Mouse (Mus musculus): ENCODE results near the gene Arhgap32. TPM values are rescaled to one million over a fixed set of nuclear protein-coding genes. Genes with fewer than 3 reads are reported as not detected.
"Not testable (repeated sequence)": the region's sequence is repeated elsewhere in the genome, so short reads cannot be mapped to it uniquely, and the experiment has no call there.

Gene Arhgap32
- total RNA-seq (2014; fragmentation: Nextera tagmentation): 0.24 and 0.59 TPM in 2 replicates
- 0.38 and 10.4 TPM in 2 replicates for total RNA-seq (2017)

GRCm38 (mm10) chr9:32115786-32116185 is at the start of gene Arhgap32:
Gene Arhgap32, plus strand, starts transcription at chr9:32116136.
- ATAC-seq (replicated peaks; ENCODE audit: low FRiP score, low TSS enrichment, poor library complexity, severe bottlenecking): no peak

- ATAC-seq (replicated peaks; ENCODE audit: low FRiP score, low TSS enrichment, poor library complexity, severe bottlenecking): no peak
Observed at GRCm38 (mm10) chr9:32072778-32073177, 43.2 kb upstream of the Arhgap32 start.

DNA sequence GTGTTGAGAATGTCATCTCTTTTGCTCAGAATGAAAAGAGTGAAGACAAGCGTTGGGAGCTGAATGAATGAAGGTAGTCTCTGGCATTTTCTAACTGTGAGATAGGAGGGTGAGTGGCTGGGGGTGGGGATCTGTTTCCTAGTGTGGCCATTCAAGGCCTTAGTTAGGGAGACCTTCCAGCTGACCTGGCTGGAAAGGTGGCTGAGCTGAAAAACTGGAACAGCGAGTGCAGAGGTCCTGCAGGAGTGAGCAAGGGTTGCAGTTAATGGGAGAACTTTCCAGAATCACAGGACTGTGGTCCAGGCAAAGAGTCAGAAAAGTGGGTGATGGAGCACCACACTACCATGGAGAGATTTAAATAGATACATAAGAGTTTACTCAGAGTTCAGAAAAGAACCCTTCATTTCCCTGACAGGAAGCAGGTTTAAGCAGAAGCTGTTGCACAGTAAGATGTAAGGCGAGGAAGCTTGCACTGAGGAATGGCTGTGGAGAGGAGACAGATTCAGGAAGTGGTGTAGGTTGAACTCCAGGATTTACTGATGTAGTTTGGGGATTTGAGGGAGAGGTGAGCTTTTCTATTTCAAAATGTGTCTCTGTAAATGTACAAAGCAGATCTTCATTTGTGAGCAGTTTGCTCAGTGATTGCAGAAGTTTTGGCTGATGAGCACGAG is 27.7 kb upstream of the Arhgap32 start:
- no peak for ATAC-seq (replicated peaks; ENCODE audit: low FRiP score, low TSS enrichment, poor library complexity, severe bottlenecking)

DNA sequence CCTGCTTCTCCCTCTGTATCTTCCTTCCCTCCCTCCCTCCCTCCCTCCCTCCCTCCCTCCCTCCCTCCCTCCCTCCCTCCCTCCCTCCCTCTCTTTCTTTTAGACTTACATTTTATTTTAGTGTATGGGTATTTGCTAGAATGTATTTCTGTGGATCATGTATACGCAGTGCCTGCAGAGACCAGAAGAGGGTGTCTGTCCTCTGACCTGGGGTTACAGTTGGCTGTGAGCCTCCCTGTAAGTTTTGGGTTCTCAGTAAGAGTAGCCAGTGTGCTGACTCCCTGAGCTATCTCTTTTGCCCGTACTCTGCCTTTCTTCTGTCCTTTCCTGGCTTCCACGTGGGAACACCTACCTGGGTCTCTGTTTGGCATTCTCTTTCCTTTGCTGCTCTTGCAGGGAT is 27.1 kb upstream of the Arhgap32 start:
- peak; percentile 75 for ATAC-seq (replicated peaks; ENCODE audit: low FRiP score, low TSS enrichment, poor library complexity, severe bottlenecking)

GRCm38 (mm10) chr9:32093456-32093855 is 22.5 kb upstream of the Arhgap32 start:
- 0 out of 2 replicates have a peak, but pooled peaks have one; percentile 20 for ATAC-seq (replicated peaks; ENCODE audit: low FRiP score, low TSS enrichment, poor library complexity, severe bottlenecking)

- ATAC-seq (replicated peaks; ENCODE audit: low FRiP score, low TSS enrichment, poor library complexity, severe bottlenecking): no peak
Observed at GRCm38 (mm10) chr9:32094351-32095120, 21.4 kb upstream of the Arhgap32 start.

- ATAC-seq (replicated peaks; ENCODE audit: low FRiP score, low TSS enrichment, poor library complexity, severe bottlenecking): no peak
Observed at GRCm38 (mm10) chr9:32095511-32095910, 20.4 kb upstream of the Arhgap32 start.

DNA sequence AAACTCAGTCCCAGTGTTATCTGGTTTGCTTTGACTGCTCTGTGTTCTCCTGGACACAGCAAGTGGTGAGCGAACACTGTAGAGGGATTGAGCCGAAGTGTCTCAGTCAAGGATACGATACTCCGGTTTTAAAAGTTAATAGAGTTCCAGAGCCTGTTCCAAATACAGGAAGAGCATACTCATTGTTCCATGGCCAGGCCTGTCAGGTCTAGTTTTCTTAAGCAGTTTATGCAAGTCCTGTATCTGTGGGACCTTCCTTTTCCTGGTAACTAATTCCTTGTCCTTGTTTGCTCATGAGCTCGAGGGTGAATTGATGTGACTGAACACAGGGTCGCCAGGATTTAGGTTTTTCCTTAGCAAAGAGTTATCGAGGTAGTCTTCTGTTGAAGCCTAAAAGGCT is 19.4 kb upstream of the Arhgap32 start:
- no peak for ATAC-seq (replicated peaks; ENCODE audit: low FRiP score, low TSS enrichment, poor library complexity, severe bottlenecking)

DNA sequence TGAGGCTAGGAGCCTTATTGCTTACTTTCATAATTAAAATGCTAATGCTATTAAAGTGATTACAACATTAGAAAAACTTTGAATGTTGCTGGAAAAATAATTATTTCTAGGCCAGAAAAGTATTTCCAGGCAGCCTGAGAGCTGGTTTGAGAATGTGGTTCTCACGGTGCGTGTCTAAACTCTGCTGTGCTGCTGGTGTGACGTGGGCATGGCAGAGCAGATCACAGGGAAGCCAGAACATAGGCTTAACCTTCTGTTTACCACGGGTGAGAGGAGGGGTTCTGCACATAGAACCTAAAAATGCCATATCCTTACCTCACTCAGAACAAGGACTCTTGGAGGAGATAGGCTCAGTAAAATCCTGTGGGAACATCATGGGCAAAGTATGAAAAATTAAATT is 18.8 kb upstream of the Arhgap32 start:
- no peak for ATAC-seq (replicated peaks; ENCODE audit: low FRiP score, low TSS enrichment, poor library complexity, severe bottlenecking)

DNA sequence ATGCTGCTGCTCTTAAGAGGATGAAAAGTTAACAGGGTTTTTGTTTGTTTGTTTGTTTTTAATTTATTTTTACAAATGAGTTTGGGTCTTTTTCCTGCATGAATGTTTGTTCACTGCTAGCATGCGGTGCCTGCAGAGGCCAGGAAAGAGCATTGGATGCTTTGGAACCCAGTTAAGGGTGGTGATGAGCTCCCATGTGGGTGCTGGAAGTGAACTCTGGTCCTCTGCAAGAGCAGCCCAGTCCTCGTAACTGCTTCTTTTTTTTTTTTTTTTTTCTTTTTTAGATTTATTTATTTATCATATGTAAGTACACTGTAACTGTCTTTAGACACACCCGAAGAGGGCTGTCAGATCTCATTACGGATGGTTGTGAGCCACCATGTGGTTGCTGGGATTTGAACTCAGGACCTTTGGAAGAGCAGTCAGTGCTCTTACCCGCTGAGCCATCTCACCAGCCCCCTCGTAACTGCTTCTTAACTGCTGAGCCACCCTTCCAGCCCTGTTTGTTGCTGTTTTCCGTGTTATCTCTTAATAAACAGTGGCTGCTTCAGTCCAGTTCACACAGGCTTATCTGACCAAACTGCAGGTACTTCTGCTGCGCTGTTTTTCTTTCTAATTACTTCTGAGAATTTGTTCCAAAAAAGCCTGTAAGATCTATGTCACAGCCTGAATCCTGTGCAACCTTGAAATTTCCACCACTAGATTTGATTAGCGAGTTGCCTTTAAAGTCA is 17.3 kb upstream of the Arhgap32 start:
- ATAC-seq (replicated peaks; ENCODE audit: low FRiP score, low TSS enrichment, poor library complexity, severe bottlenecking): peak; percentile 91

- no peak for ATAC-seq (replicated peaks; ENCODE audit: low FRiP score, low TSS enrichment, poor library complexity, severe bottlenecking)
Observed at GRCm38 (mm10) chr9:32100561-32100960, 15.4 kb upstream of the Arhgap32 start.

- ATAC-seq (replicated peaks; ENCODE audit: low FRiP score, low TSS enrichment, poor library complexity, severe bottlenecking): peak; percentile 66
Observed at GRCm38 (mm10) chr9:32101488-32101887, 14.4 kb upstream of the Arhgap32 start.

DNA sequence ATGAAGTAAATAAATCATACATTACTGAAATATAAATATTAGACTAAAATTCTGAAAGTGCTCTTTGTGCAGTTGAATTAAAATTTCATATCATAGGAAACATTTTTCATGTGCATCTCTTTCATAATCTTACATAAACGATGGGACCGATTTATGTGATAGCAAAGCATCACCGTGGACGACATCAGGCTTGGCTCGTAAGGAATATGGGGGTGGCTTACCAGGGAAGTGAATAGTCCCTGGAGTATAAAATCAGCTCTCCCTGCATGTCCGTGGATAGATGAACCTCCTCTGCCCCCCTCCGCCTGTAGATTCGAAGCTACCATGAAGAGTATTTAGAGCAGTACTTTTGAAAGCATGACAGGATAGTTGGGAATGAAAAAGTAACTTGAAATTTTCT is 11.3 kb upstream of the Arhgap32 start:
- no peak for ATAC-seq (replicated peaks; ENCODE audit: low FRiP score, low TSS enrichment, poor library complexity, severe bottlenecking)

DNA sequence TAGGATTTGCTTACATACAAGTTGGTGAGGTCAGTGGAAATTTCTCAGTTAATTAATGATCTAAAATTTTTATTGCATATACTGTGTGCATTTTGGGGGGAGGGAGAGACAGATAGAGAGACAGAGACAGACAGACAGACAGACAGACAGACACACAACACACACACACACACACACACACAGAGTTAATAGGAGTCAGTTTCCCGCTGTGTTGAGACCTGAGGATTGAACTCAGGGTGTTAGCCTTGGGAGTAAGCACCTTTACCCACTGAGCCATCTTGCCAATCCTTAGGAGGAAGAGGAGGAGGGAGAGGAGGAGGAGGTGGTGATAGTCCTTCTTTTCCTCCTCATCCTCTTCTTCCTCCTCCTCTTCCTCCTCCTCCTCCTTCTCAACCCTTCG is 5.6 kb upstream of the Arhgap32 start:
- ATAC-seq (replicated peaks; ENCODE audit: low FRiP score, low TSS enrichment, poor library complexity, severe bottlenecking): no peak

DNA sequence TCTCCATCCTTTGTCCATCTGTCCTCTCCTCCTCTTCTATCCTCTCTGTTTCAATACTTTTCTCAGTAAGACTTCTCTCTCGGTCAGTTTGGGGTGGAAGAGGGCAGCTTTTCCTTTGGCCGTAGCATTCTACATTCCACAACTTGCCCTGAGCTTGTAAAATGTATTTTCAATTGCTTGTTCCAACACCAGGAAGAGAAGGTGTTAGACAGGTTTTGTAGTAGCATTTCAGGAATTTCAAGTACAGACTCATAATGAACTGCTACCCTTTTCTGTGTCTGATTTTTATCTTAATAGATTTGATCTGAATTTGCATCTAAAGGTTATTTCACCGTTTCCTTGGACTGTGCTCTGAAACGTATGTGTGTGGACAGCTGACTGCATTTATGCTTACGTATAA is 336 bp downstream of the Arhgap32 start:
- no peak for ATAC-seq (replicated peaks; ENCODE audit: low FRiP score, low TSS enrichment, poor library complexity, severe bottlenecking)

GRCm38 (mm10) chr9:32117876-32118275 is 1.9 kb downstream of the Arhgap32 start:
- no peak for ATAC-seq (replicated peaks; ENCODE audit: low FRiP score, low TSS enrichment, poor library complexity, severe bottlenecking)

- peak; percentile 60 for ATAC-seq (replicated peaks; ENCODE audit: low FRiP score, low TSS enrichment, poor library complexity, severe bottlenecking)
Observed at GRCm38 (mm10) chr9:32118433-32118832, 2.5 kb downstream of the Arhgap32 start.

DNA sequence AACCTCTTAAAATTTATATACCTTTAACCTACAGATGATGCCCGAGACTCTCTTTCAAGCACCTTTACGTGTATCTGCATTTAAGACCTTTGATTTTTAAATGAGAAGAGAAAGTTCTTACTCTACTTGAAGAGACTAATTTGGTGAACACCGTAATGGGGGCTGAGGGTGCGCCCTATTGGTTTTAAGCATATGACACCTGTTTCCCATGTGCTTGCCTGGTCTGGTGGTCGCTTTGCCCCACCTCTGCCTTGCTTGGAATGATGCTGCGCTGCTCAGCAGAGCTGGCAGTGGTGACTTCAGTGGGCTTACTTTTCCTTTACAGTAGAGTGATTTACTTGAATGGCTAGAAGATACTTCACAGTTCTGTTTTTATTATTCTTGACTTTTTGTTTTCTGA is 3.6 kb downstream of the Arhgap32 start:
- no peak for ATAC-seq (replicated peaks; ENCODE audit: low FRiP score, low TSS enrichment, poor library complexity, severe bottlenecking)

DNA sequence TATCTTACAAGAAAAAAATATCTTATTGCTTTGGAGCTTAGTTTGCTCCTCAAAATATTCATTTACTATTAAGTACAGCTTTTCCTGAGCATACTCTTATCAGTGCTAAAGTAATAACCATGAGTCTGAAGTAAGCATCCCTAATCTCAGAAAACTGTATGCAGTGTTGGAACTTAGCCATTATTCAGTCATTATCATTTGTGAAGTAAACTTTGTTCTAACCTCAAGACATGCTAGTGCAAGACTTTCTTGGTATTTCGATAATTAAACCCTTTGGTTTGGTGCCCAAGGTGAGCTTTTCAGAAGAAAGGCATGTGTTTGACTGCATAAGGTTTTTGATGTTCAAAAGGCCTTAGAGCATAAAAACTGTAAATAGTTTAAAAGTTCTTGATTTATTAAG is 4.2 kb downstream of the Arhgap32 start:
- ATAC-seq (replicated peaks; ENCODE audit: low FRiP score, low TSS enrichment, poor library complexity, severe bottlenecking): peak; percentile 86

- not testable (repeated sequence) for ATAC-seq (replicated peaks; ENCODE audit: low FRiP score, low TSS enrichment, poor library complexity, severe bottlenecking)
Observed at GRCm38 (mm10) chr9:32121271-32121670, 5.3 kb downstream of the Arhgap32 start.
